10 mouse cellular contexts compared by ENCODE assay signal in the genomic region with DNA sequence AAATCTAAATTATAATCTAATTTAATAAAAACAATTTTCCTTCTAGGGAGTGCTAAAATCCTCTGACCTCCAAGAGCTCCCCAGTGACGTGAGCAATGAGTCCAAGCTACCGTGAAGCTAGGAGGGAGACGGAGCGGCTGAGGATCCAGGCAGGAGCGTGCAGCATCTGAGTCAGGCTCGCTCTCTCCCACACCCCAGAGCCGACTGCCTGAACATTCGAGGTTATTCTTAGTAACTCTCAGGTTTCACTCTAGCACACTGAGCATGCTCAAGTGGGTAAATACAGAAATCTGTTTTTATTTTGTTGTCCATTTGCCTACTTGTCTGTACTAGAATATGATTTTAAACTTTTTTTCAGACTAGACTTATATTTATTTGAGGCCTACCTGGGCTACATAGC. TPM values are rescaled to one million over a fixed set of nuclear protein-coding genes. Genes with fewer than 3 reads are reported as not detected.
DNase-seq lines count a peak whose midpoint lies in the region; ATAC-seq and TF ChIP-seq lines count a peak whose summit lies in the region.
"Had no signal": no experiment of that assay in that cellular context is flagged by ENCODE, and none has a peak within 500 bp of the region (broad histone marks: within the 10 kb centered on the region; RNA-seq: fewer than 3 reads in every experiment).

No protein-coding gene starts in this region.

- ATAC-seq in intestine, embryonic 15.5 days, result 0 out of 2 replicates have a peak, but pooled peaks have one; percentile 51
- no peak for ATAC-seq in intestine, embryonic 16.5 days
- ATAC-seq in lung, postnatal 0 days, result peak; percentile 76
- ATAC-seq in liver, embryonic 11.5 days (replicated peaks; ENCODE audit: low FRiP score), result no peak
- ATAC-seq in hindbrain, embryonic 11.5 days (ENCODE audit: low FRiP score), result no peak

- 0 out of 2 replicates have a peak, but pooled peaks cover 2% of the 10 kb centered on the region for H3K36me3 ChIP-seq in intestine, embryonic 15.5 days
- H3K36me3 ChIP-seq in intestine, embryonic 16.5 days (ENCODE audit: control insufficient read depth, insufficient read depth, low read length), result peaks cover 9% of the 10 kb centered on the region
- 0 out of 2 replicates have a peak, but pooled peaks cover 3% of the 10 kb centered on the region for H3K36me3 ChIP-seq in lung, postnatal 0 days (ENCODE audit: insufficient read depth, low read length)
- peaks cover 16% of the 10 kb centered on the region for H3K36me3 ChIP-seq in liver, embryonic 11.5 days (ENCODE audit: control insufficient read depth, insufficient read depth, low read length)
- peaks cover 6% of the 10 kb centered on the region; the same call in 1 of the 2 replicates for H3K36me3 ChIP-seq in hindbrain, embryonic 11.5 days (ENCODE audit: control insufficient read depth, insufficient read depth, low read length)
- peaks cover 45% of the 10 kb centered on the region for H3K36me3 ChIP-seq in hindbrain, embryonic 10.5 days

- H3K4me3 ChIP-seq in intestine, embryonic 15.5 days (replicated peaks), result no peak overlapping the region
- H3K4me3 ChIP-seq in intestine, embryonic 16.5 days (ENCODE audit: low read length), result no peak overlapping the region
- no peak overlapping the region for H3K4me3 ChIP-seq in lung, postnatal 0 days (ENCODE audit: low read depth, low read length)
- H3K4me3 ChIP-seq in liver, embryonic 11.5 days (ENCODE audit: low read depth, low read length), result no peak overlapping the region
- H3K4me3 ChIP-seq in hindbrain, embryonic 11.5 days (ENCODE audit: low read depth, low read length), result no peak overlapping the region
- no peak overlapping the region for H3K4me3 ChIP-seq in hindbrain, embryonic 10.5 days
- H3K4me3 ChIP-seq: midbrain, embryonic 12.5 days had no signal

- TF ChIP-seq CTCF in lung, postnatal 0 days (IDR thresholded peaks at IDR 0.05), result no peak

- no peak for TF ChIP-seq EP300 in lung, postnatal 0 days (IDR thresholded peaks at IDR 0.05)

- no peaks in the 10 kb centered on the region for H3K9me3 ChIP-seq in intestine, embryonic 15.5 days
- no peaks in the 10 kb centered on the region for H3K9me3 ChIP-seq in intestine, embryonic 16.5 days (ENCODE audit: control insufficient read depth, low read length)
- H3K9me3 ChIP-seq in lung, postnatal 0 days (ENCODE audit: low read length), result no peaks in the 10 kb centered on the region
- no peaks in the 10 kb centered on the region for H3K9me3 ChIP-seq in liver, embryonic 11.5 days (ENCODE audit: control insufficient read depth, low read length)
- H3K9me3 ChIP-seq in hindbrain, embryonic 11.5 days (ENCODE audit: control insufficient read depth, low read length), result no peaks in the 10 kb centered on the region
- H3K9me3 ChIP-seq in hindbrain, embryonic 10.5 days, result no peaks in the 10 kb centered on the region
- H3K9me3 ChIP-seq: midbrain, embryonic 12.5 days had no signal

- no peak overlapping the region for H3K27ac ChIP-seq in intestine, embryonic 15.5 days
- no peak overlapping the region for H3K27ac ChIP-seq in intestine, embryonic 16.5 days (ENCODE audit: low read length)
- peak overlapping the region; percentile 20; the same call in 1 of the 2 replicates for H3K27ac ChIP-seq in lung, postnatal 0 days (ENCODE audit: low read length)
- H3K27ac ChIP-seq in liver, embryonic 11.5 days (ENCODE audit: low read depth, low read length), result no peak overlapping the region
- H3K27ac ChIP-seq in hindbrain, embryonic 11.5 days (ENCODE audit: low read depth, low read length), result no peak overlapping the region
- H3K27ac ChIP-seq in hindbrain, embryonic 10.5 days, result no peak overlapping the region
- H3K27ac ChIP-seq: midbrain, embryonic 12.5 days had no signal

- H3K9ac ChIP-seq in intestine, embryonic 15.5 days, result no peak overlapping the region
- no peak overlapping the region for H3K9ac ChIP-seq in intestine, embryonic 16.5 days (ENCODE audit: low read depth, low read length)
- H3K9ac ChIP-seq in lung, postnatal 0 days (replicated peaks; ENCODE audit: low read depth), result no peak overlapping the region
- H3K9ac ChIP-seq in liver, embryonic 11.5 days (ENCODE audit: low read depth, low read length), result no peak overlapping the region
- no peak overlapping the region for H3K9ac ChIP-seq in hindbrain, embryonic 11.5 days (ENCODE audit: low read depth, low read length)
- H3K9ac ChIP-seq: midbrain, embryonic 12.5 days had no signal

- no peaks in the 10 kb centered on the region for H3K27me3 ChIP-seq in intestine, embryonic 15.5 days (replicated peaks)
- H3K27me3 ChIP-seq in intestine, embryonic 16.5 days (replicated peaks; ENCODE audit: control insufficient read depth, insufficient read depth, low read length), result no peaks in the 10 kb centered on the region
- H3K27me3 ChIP-seq in lung, postnatal 0 days (replicated peaks; ENCODE audit: insufficient read depth, low read length), result no peaks in the 10 kb centered on the region
- H3K27me3 ChIP-seq in liver, embryonic 11.5 days (replicated peaks; ENCODE audit: control insufficient read depth, insufficient read depth, low read length), result no peaks in the 10 kb centered on the region
- H3K27me3 ChIP-seq in hindbrain, embryonic 11.5 days (ENCODE audit: control insufficient read depth, insufficient read depth, low read length), result no peaks in the 10 kb centered on the region
- H3K27me3 ChIP-seq in hindbrain, embryonic 10.5 days (ENCODE audit: insufficient read depth, poor library complexity, severe bottlenecking), result peaks cover 5% of the 10 kb centered on the region

- WGBS in intestine, embryonic 15.5 days, result 71% methylated on average over 8 of the region's 8 CpGs
- WGBS in intestine, embryonic 16.5 days, result 70% methylated on average over 8 of the region's 8 CpGs
- 58% methylated on average over 8 of the region's 8 CpGs for WGBS in lung, postnatal 0 days
- WGBS in liver, embryonic 11.5 days, result 75% methylated on average over 8 of the region's 8 CpGs
- whole genome bisulfite sequencing in hindbrain, embryonic 11.5 days, result 74% methylated on average over 8 of the region's 8 CpGs
- 72% methylated on average over 8 of the region's 8 CpGs for WGBS in hindbrain, embryonic 10.5 days

- H3K4me2 ChIP-seq in intestine, embryonic 15.5 days (replicated peaks), result no peak overlapping the region
- no peak overlapping the region for H3K4me2 ChIP-seq in intestine, embryonic 16.5 days (ENCODE audit: low read depth, low read length)
- H3K4me2 ChIP-seq in lung, postnatal 0 days (replicated peaks; ENCODE audit: low read depth, low read length), result no peak overlapping the region
- H3K4me2 ChIP-seq in liver, embryonic 11.5 days, result no peak overlapping the region
- H3K4me2 ChIP-seq in hindbrain, embryonic 11.5 days (replicated peaks; ENCODE audit: low read depth, low read length), result no peak overlapping the region
- H3K4me2 ChIP-seq: midbrain, embryonic 12.5 days had no signal

- 0 out of 2 replicates have a peak, but pooled peaks cover 5% of the 10 kb centered on the region for H3K4me1 ChIP-seq in intestine, embryonic 15.5 days (replicated peaks)
- H3K4me1 ChIP-seq in intestine, embryonic 16.5 days (ENCODE audit: control insufficient read depth, insufficient read depth, low read length), result peaks cover 7% of the 10 kb centered on the region; the same call in 1 of the 2 replicates
- H3K4me1 ChIP-seq in lung, postnatal 0 days (ENCODE audit: insufficient read depth, low read depth, low read length), result no peaks in the 10 kb centered on the region; the same call in 1 of the 2 replicates
- H3K4me1 ChIP-seq in liver, embryonic 11.5 days (replicated peaks; ENCODE audit: control insufficient read depth, insufficient read depth, low read length), result no peaks in the 10 kb centered on the region
- no peaks in the 10 kb centered on the region for H3K4me1 ChIP-seq in hindbrain, embryonic 11.5 days (replicated peaks; ENCODE audit: control insufficient read depth, insufficient read depth, low read length)
- H3K4me1 ChIP-seq in hindbrain, embryonic 10.5 days (replicated peaks), result no peaks in the 10 kb centered on the region
- H3K4me1 ChIP-seq: midbrain, embryonic 12.5 days had no signal

- peak; percentile 45 for DNase-seq in adrenal gland, postnatal 10 days
- peak; percentile 31 for DNase-seq in heart, adult 8-10 months (ENCODE audit: low spot score)
- DNase-seq in lung, postnatal 0 days (ENCODE audit: low spot score), result peak; percentile 71
- no peak for DNase-seq in liver, embryonic 11.5 days (ENCODE audit: low spot score)
- DNase-seq in hindbrain, embryonic 11.5 days (ENCODE audit: low spot score), result no peak
- no peak for DNase-seq in hindbrain, embryonic 10.5 days (ENCODE audit: low spot score)
- DNase-seq: kidney, adult 2 months had no signal

RNA-seq across cellular contexts. Expression of gene Sh3bgrl3, which starts 28.2 kb away (rescaled TPM):
- 362 and 375 TPM in 2 replicates for polyA plus RNA-seq in intestine, embryonic 15.5 days (2015; fragmentation: Nextera tagmentation; extraction: Ambion mirVana)
- 428 and 452 TPM in 2 replicates for polyA plus RNA-seq in intestine, embryonic 16.5 days (2015; fragmentation: Nextera tagmentation; extraction: Ambion mirVana)
- 100 to 1,000 TPM in 1 of 2 experiments, 10 to 100 TPM in 1; 94.4 to 103 TPM for total RNA-seq in adrenal gland, postnatal 10 days (2021)
- total RNA-seq in heart, adult 8-10 months (2022), result 10 to 100 TPM; 31.3 to 41.3 (median 35.0) TPM
- polyA plus RNA-seq in lung, postnatal 0 days (2015; fragmentation: Nextera tagmentation; extraction: Ambion mirVana), result 476 and 513 TPM in 2 replicates
- 257 and 281 TPM in 2 replicates for polyA plus RNA-seq in liver, embryonic 11.5 days (2014; fragmentation: Nextera tagmentation; extraction: Ambion mirVana)
- polyA plus RNA-seq in hindbrain, embryonic 11.5 days (2014; fragmentation: Nextera tagmentation; extraction: Ambion mirVana), result 337 and 396 TPM in 2 replicates
- polyA plus RNA-seq in hindbrain, embryonic 10.5 days (2016; fragmentation: Nextera tagmentation; extraction: Ambion mirVana), result 333 and 386 TPM in 2 replicates

RNA-seq across cellular contexts. Expression of gene Cep85, which starts 30.2 kb away (rescaled TPM):
- polyA plus RNA-seq in intestine, embryonic 15.5 days (2015; fragmentation: Nextera tagmentation; extraction: Ambion mirVana), result 90.0 and 91.6 TPM in 2 replicates
- polyA plus RNA-seq in intestine, embryonic 16.5 days (2015; fragmentation: Nextera tagmentation; extraction: Ambion mirVana), result 112 and 125 TPM in 2 replicates
- total RNA-seq in adrenal gland, postnatal 10 days (2021), result 10 to 100 TPM; 20.8 to 28.2 TPM
- total RNA-seq in heart, adult 8-10 months (2022), result 10 to 100 TPM; 58.4 to 62.7 (median 60.5) TPM
- 36.6 and 74.1 TPM in 2 replicates for polyA plus RNA-seq in lung, postnatal 0 days (2015; fragmentation: Nextera tagmentation; extraction: Ambion mirVana)
- 42.9 and 44.2 TPM in 2 replicates for polyA plus RNA-seq in liver, embryonic 11.5 days (2014; fragmentation: Nextera tagmentation; extraction: Ambion mirVana)
- 27.8 and 27.9 TPM in 2 replicates for polyA plus RNA-seq in hindbrain, embryonic 11.5 days (2014; fragmentation: Nextera tagmentation; extraction: Ambion mirVana)
- polyA plus RNA-seq in hindbrain, embryonic 10.5 days (2016; fragmentation: Nextera tagmentation; extraction: Ambion mirVana), result 30.1 and 35.1 TPM in 2 replicates

RNA-seq across cellular contexts. Expression of gene Gm7534, which starts 46.1 kb away (rescaled TPM):
- polyA plus RNA-seq in intestine, embryonic 15.5 days (2015; fragmentation: Nextera tagmentation; extraction: Ambion mirVana), result not detected in 2 replicates
- polyA plus RNA-seq in intestine, embryonic 16.5 days (2015; fragmentation: Nextera tagmentation; extraction: Ambion mirVana), result not detected in 2 replicates
- total RNA-seq in adrenal gland, postnatal 10 days (2021), result not detected
- total RNA-seq in heart, adult 8-10 months (2022), result not detected
- polyA plus RNA-seq in lung, postnatal 0 days (2015; fragmentation: Nextera tagmentation; extraction: Ambion mirVana), result not detected in 2 replicates
- not detected in 2 replicates for polyA plus RNA-seq in liver, embryonic 11.5 days (2014; fragmentation: Nextera tagmentation; extraction: Ambion mirVana)
- polyA plus RNA-seq in hindbrain, embryonic 11.5 days (2014; fragmentation: Nextera tagmentation; extraction: Ambion mirVana), result 0.06 TPM in 1 of 2 replicates, not detected in the other
- polyA plus RNA-seq in hindbrain, embryonic 10.5 days (2016; fragmentation: Nextera tagmentation; extraction: Ambion mirVana), result not detected in 2 replicates
- polyA plus RNA-seq: kidney, adult 2 months; midbrain, embryonic 12.5 days had no signal

RNA-seq across cellular contexts. Expression of gene Ubxn11, which starts 54.4 kb away (rescaled TPM):
- polyA plus RNA-seq in intestine, embryonic 15.5 days (2015; fragmentation: Nextera tagmentation; extraction: Ambion mirVana), result 4.4 and 6.0 TPM in 2 replicates
- 4.3 and 5.6 TPM in 2 replicates for polyA plus RNA-seq in intestine, embryonic 16.5 days (2015; fragmentation: Nextera tagmentation; extraction: Ambion mirVana)
- 1 to 10 TPM; 4.1 to 7.5 TPM for total RNA-seq in adrenal gland, postnatal 10 days (2021)
- 1 to 10 TPM; 1.5 to 3.5 (median 2.5) TPM for total RNA-seq in heart, adult 8-10 months (2022)
- 10.3 and 11.3 TPM in 2 replicates for polyA plus RNA-seq in lung, postnatal 0 days (2015; fragmentation: Nextera tagmentation; extraction: Ambion mirVana)
- 5.6 and 7.0 TPM in 2 replicates for polyA plus RNA-seq in liver, embryonic 11.5 days (2014; fragmentation: Nextera tagmentation; extraction: Ambion mirVana)
- polyA plus RNA-seq in hindbrain, embryonic 11.5 days (2014; fragmentation: Nextera tagmentation; extraction: Ambion mirVana), result 5.7 and 5.8 TPM in 2 replicates
- 7.6 and 11.2 TPM in 2 replicates for polyA plus RNA-seq in hindbrain, embryonic 10.5 days (2016; fragmentation: Nextera tagmentation; extraction: Ambion mirVana)

Comparison
In these comparisons a context has a peak if more than half of its experiments do, and no peak if none do; other contexts are left out.
1. ATAC-seq: peak in intestine, embryonic 15.5 days (single experiment) and lung, postnatal 0 days (single experiment); none in intestine, embryonic 16.5 days (single experiment), liver, embryonic 11.5 days (single experiment) and hindbrain, embryonic 11.5 days (single experiment).
2. DNase-seq: peak in adrenal gland, postnatal 10 days (single experiment), heart, adult 8-10 months (single experiment) and lung, postnatal 0 days (single experiment); none in liver, embryonic 11.5 days (single experiment), hindbrain, embryonic 11.5 days (single experiment) and hindbrain, embryonic 10.5 days (single experiment).